Mouse (Mus musculus) olfactory bulb, adult 2 months (tissue): Measurements from ENCODE around the gene Tlk1.

ENCODE experiments used
- CTCF ChIP-seq: fragments of 200-500 bp; IDR thresholded peaks from 2 replicates; pipeline ENCODE4 v1.5.1; 2012; ENCODE audit warnings: low read depth, mild to moderate bottlenecking, low read length, moderate library complexity; ENCODE audit not compliant: insufficient read depth
- POLR2A ChIP-seq: fragments of 200-500 bp; IDR thresholded peaks from 2 replicates; pipeline ENCODE4 v1.6.1; 2012; ENCODE audit warnings: mild to moderate bottlenecking, low read depth, low read length, moderate library complexity; ENCODE audit not compliant: insufficient read depth

- TF ChIP-seq POLR2A (no peak), CTCF (no peak)
Observed at GRCm38 (mm10) chr2:70844694-70845395, 19.3 kb upstream of the Tlk1 start.
